Mouse (Mus musculus) heart, embryonic 14.5 days (tissue): ENCODE measurements around the gene Clta. TPM values are rescaled to one million over a fixed set of nuclear protein-coding genes. Genes with fewer than 3 reads are reported as not detected.
"Not testable (repeated sequence)": the region's sequence is repeated elsewhere in the genome, so short reads cannot be mapped to it uniquely, and the experiment has no call there.

Source experiments
- ATAC-seq: fragments of 200-750 bp; cut with Nextera tagmentation; 2 replicates; pipeline ENCODE4 v1.8.0; 2017; ENCODE audit warnings: low read depth, moderate TSS enrichment; ENCODE audit not compliant: insufficient number of reproducible peaks, insufficient read depth, low FRiP score
- H3K27ac ChIP-seq, 2 experiments: fragments of 200-500 bp in 1 of 2; fragments of 300-500 bp in 1 of 2; sonication (generic) in 1 of 2; replicated peaks in 1 of 2; 2 replicates each; pipeline ENCODE4 v1.5.1; 2012 to 2014; ENCODE audit warnings: low read depth in 2 of 2, low read length in 2 of 2, control low read depth in 1 of 2, mild to moderate bottlenecking in 1 of 2, mixed read lengths in 1 of 2; ENCODE audit not compliant: control insufficient read depth in 1 of 2, insufficient read depth in 1 of 2
- H3K27me3 ChIP-seq: fragments of 300-500 bp; sonication (generic); 2 replicates; pipeline ENCODE4 v1.6.1; 2014; ENCODE audit warnings: mild to moderate bottlenecking, low read length, control low read depth; ENCODE audit not compliant: control insufficient read depth, insufficient read depth
- H3K36me3 ChIP-seq: fragments of 300-500 bp; sonication (generic); 2 replicates; pipeline ENCODE4 v1.6.1; 2014; ENCODE audit warnings: mild to moderate bottlenecking, control low read depth, low read length, mixed read lengths; ENCODE audit not compliant: control insufficient read depth, insufficient read depth
- H3K4me1 ChIP-seq, 2 experiments: fragments of 200-500 bp in 1 of 2; fragments of 300-500 bp in 1 of 2; sonication (generic) in 1 of 2; 2 replicates each; pipeline ENCODE4 v1.6.1; 2012 to 2014; ENCODE audit warnings: low read length in 2 of 2, control low read depth in 1 of 2, mixed read lengths in 1 of 2; ENCODE audit not compliant: control insufficient read depth in 2 of 2, insufficient read depth in 2 of 2
- H3K4me2 ChIP-seq: fragments of 300-500 bp; sonication (generic); 2 replicates; pipeline ENCODE4 v1.6.1; 2014; ENCODE audit warnings: mild to moderate bottlenecking, low read length
- H3K4me3 ChIP-seq, 2 experiments: fragments of 200-500 bp in 1 of 2; fragments of 300-500 bp in 1 of 2; sonication (generic) in 1 of 2; 2 replicates each; pipeline ENCODE4 v1.5.1; 2012 to 2014; ENCODE audit warnings: low read length in 2 of 2, mild to moderate bottlenecking in 2 of 2, control low read depth in 1 of 2, low read depth in 1 of 2, moderate library complexity in 1 of 2; ENCODE audit not compliant: control insufficient read depth in 1 of 2, insufficient read depth in 1 of 2
- H3K9ac ChIP-seq: fragments of 300-500 bp; sonication (generic); 2 replicates; pipeline ENCODE4 v1.6.1; 2014; ENCODE audit warnings: mild to moderate bottlenecking, low read length
- H3K9me3 ChIP-seq: fragments of 300-500 bp; sonication (generic); 2 replicates; pipeline ENCODE4 v1.6.1; 2016; ENCODE audit warnings: low read length, control low read depth; ENCODE audit not compliant: control insufficient read depth
- WGBS: fragments of 180-500 bp; shearing (Covaris S2); extraction: QIAGEN DNeasy Blood & Tissue Kit; methylation state at CpG from one replicate; pipeline ENCODE4 v1.1.7; 2014; 5-methylcytosine and 5-hydroxymethylcytosine counted together
- polyA plus RNA-seq: library from polyadenylated mRNA; unstranded; fragments of >200 nt; fragmentation: Nextera tagmentation; extraction: Ambion mirVana; gene quantifications from 2 replicates; pipeline ENCODE4 v1.2.1, GENCODE M21; 2014

Clta gene
- polyA plus RNA-seq, 1 experiment from 2014 or later, result 154 TPM

GRCm38 (mm10) chr4:44029661-44030066 is 25.4 kb downstream of the Clta start:
- no peak overlapping the region for H3K4me2 ChIP-seq
- no peak overlapping the region for H3K4me3 ChIP-seq
- 48% methylated on average over 15 of the region's 15 CpGs for WGBS
- peaks cover 82% of the 10 kb centered on the region for H3K36me3 ChIP-seq
- H3K4me1 ChIP-seq, result peaks cover 21 to 47% of the 10 kb centered on the region in 2 experiments
- H3K27ac ChIP-seq, result peak overlapping the region; percentile 93 to 98; a peak in 3 of 4 replicates
- no peak overlapping the region for H3K9ac ChIP-seq
- peak; percentile 37; the same call in 1 of the 2 replicates for ATAC-seq
- no peaks in the 10 kb centered on the region for H3K27me3 ChIP-seq
- no peaks in the 10 kb centered on the region for H3K9me3 ChIP-seq

DNA sequence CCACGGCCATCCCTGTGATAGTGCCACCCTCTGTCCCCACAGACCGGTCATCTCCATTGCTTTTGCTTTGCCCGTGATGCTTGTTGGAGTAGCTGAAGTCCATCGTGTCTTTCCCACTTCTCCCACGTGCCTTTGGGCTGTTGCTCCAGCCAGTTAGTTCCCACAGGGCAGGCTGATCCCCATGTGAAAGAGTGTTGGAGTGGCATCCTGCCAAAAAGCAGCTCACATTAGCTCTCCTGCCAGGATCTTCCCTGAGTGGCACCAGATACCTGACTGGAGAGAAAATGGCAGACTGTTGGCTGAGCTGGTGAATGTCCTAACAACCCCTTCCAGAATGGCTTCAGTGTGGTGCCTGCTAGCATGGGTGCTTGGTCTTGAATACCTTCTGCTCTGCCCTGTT is 27.3 kb downstream of the Clta start:
- H3K36me3 ChIP-seq, result peaks cover 81% of the 10 kb centered on the region

GRCm38 (mm10) chr4:44036455-44036854 is 32.2 kb downstream of the Clta start:
- 83% methylated on average over 5 of the region's 5 CpGs for WGBS
- ATAC-seq, result no peak
- Histone ChIP-seq H3K36me3 (peaks cover 94% of the 10 kb centered on the region), H3K4me1 (peaks cover 2 to 3% of the 10 kb centered on the region in 2 experiments; a peak in 2 of 4 replicates), H3K4me2 (no peak overlapping the region), H3K9ac (no peak overlapping the region), H3K9me3 (no peaks in the 10 kb centered on the region), H3K27ac (no peak overlapping the region), H3K4me3 (no peak overlapping the region), H3K27me3 (no peaks in the 10 kb centered on the region)

More for the DNA sequence above, 27.3 kb downstream of the Clta start:
- Histone ChIP-seq H3K4me3 (no peak overlapping the region), H3K27me3 (no peaks in the 10 kb centered on the region), H3K27ac (peak overlapping the region in 1 of 2 experiments; percentile 7; a peak in 1 of 4 replicates), H3K9me3 (no peaks in the 10 kb centered on the region), H3K4me1 (peaks cover 21 to 47% of the 10 kb centered on the region in 2 experiments), H3K9ac (no peak overlapping the region), H3K4me2 (no peak overlapping the region)
- WGBS, result 74% methylated on average over 5 of the region's 5 CpGs
- ATAC-seq, result no peak

- no peak for ATAC-seq
- no peak overlapping the region for H3K4me2 ChIP-seq
- WGBS, result 94% methylated on average over 4 of the region's 4 CpGs
- H3K36me3 ChIP-seq, result peaks cover 97% of the 10 kb centered on the region
- no peaks in the 10 kb centered on the region for H3K27me3 ChIP-seq
- H3K9me3 ChIP-seq, result no peaks in the 10 kb centered on the region
- H3K27ac ChIP-seq, result no peak overlapping the region
- H3K4me3 ChIP-seq, result no peak overlapping the region
- H3K9ac ChIP-seq, result no peak overlapping the region
- H3K4me1 ChIP-seq, result no peaks in the 10 kb centered on the region
Observed at GRCm38 (mm10) chr4:44040802-44041201, 36.5 kb downstream of the Clta start.

DNA sequence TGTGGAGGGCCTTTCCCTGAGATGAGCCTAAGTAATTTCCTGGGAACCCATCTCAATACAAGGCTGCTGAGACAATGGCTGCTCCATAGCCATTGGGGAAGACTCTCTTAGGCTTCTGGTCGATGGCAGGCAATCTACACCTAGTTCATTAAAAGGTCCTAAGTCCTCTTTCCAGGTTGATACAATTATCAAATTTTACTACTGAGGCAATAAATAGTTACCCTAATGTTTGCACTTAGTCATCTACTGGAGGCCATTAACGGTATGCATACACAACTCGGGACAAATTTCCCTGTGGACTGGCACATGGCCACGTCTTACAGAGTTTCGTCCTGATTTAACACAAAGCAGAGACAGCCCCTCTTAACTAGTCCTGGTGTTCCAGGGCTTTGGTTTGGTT is 38.2 kb downstream of the Clta start:
- Histone ChIP-seq H3K27ac (no peak overlapping the region), H3K36me3 (peaks cover 92% of the 10 kb centered on the region), H3K4me3 (no peak overlapping the region), H3K9me3 (no peaks in the 10 kb centered on the region), H3K4me1 (no peaks in the 10 kb centered on the region), H3K9ac (no peak overlapping the region), H3K4me2 (no peak overlapping the region), H3K27me3 (no peaks in the 10 kb centered on the region)
- WGBS, result 89% methylated on average over 5 of the region's 5 CpGs
- no peak for ATAC-seq

DNA sequence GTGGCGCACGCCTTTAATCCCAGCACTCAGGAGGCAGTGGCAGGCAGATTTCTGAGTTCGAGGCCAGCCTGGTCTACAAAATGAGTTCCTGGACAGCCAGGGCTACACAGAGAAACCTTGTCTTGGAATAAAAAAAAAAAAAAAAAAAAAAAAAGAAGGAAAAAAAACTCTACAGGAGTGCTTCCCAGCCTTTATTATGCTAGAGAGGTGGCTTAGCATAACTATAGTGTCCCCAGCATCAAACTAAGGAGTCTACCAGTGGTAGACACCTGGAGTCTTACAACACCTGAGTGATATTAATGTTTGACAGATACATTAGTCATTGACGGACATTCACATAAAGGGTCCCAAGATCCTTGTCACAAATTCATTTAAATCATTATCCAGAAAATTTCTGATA is 38.9 kb downstream of the Clta start:
- H3K9me3 ChIP-seq, H3K9ac ChIP-seq, H3K4me2 ChIP-seq, H3K4me3 ChIP-seq, ATAC-seq, H3K27ac ChIP-seq, H3K27me3 ChIP-seq, H3K4me1 ChIP-seq: not testable (repeated sequence)
- H3K36me3 ChIP-seq, result peaks cover 92% of the 10 kb centered on the region
- WGBS, result 94% methylated on average over 4 of the region's 4 CpGs

- no peak for ATAC-seq
- 90% methylated on average over 5 of the region's 5 CpGs for WGBS
- Histone ChIP-seq H3K9me3 (no peaks in the 10 kb centered on the region), H3K4me1 (no peaks in the 10 kb centered on the region), H3K4me2 (no peak overlapping the region), H3K4me3 (no peak overlapping the region), H3K27ac (no peak overlapping the region), H3K27me3 (no peaks in the 10 kb centered on the region), H3K36me3 (peaks cover 92% of the 10 kb centered on the region), H3K9ac (no peak overlapping the region)
Observed at GRCm38 (mm10) chr4:44044685-44045356, 40.6 kb downstream of the Clta start.

DNA sequence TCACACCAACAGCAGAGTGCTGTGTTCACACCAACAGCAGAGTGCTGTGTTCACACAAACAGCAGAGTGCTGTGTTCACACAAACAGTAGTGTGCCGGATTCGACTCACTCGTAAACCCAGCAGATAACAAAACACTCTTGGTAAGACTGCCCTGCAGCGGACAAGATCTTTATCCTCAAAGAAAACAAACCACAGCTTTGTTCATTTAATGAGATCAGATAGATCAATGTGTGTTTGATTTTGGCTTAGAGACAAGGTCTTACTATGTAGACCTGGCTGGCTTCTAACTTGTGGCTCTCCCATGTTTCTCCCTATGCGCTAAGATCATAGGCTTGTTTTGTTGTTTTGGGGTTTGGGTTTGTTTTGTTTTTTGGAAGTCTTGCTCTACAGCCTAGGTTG is 41.8 kb downstream of the Clta start:
- Histone ChIP-seq H3K4me1 (no peaks in the 10 kb centered on the region), H3K4me2 (no peak overlapping the region), H3K36me3 (peaks cover 91% of the 10 kb centered on the region), H3K27me3 (no peaks in the 10 kb centered on the region), H3K9me3 (no peaks in the 10 kb centered on the region), H3K9ac (no peak overlapping the region), H3K4me3 (no peak overlapping the region), H3K27ac (no peak overlapping the region)
- ATAC-seq, result no peak
- 68% methylated on average over 5 of the region's 5 CpGs for WGBS
